Mouse (Mus musculus): ENCODE measurements around the gene Wfdc15b.

GRCm38 (mm10) chr2:164199626-164200327 lies 21.7 kb downstream of the Wfdc15b start, which contains the start of gene Wfdc15a:
- TF ChIP-seq CTCF (IDR thresholded peaks at IDR 0.05; ENCODE audit: borderline replicate concordance, insufficient read depth, low read length), result no peak
- no peak for TF ChIP-seq POLR2A (IDR thresholded peaks at IDR 0.05; ENCODE audit: low read depth, low read length)
